ENCODE assay signal across 10 mouse cellular contexts in the genomic region with DNA sequence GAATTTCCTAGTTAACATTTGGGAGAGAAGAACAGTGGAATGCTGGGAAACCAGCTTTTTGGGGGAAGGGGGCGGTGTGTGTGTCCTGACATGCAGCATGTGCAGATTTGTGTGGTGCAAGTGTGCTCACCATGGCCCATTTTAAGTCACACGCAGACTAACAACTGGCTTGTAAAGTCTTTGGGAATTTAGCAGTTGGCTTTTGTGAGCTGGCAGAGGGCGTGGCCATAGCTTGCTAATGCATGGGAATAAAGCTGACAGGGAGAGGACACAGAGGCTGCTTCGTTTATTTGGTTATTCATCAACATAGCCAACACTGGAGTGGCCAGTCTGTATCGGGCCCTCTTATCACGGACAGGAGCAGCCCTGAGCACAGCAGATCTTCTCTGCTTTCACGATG.
DNase-seq lines count a peak whose midpoint lies in the region; ATAC-seq and TF ChIP-seq lines count a peak whose summit lies in the region.
"Had no signal": no experiment of that assay in that cellular context is flagged by ENCODE, and none has a peak within 500 bp of the region (broad histone marks: within the 10 kb centered on the region; RNA-seq: fewer than 3 reads in every experiment).

No protein-coding gene starts in this region.

- no peaks in the 10 kb centered on the region for H3K27me3 ChIP-seq in intestine, embryonic 16.5 days (replicated peaks; ENCODE audit: control insufficient read depth, insufficient read depth, low read length)
- H3K27me3 ChIP-seq in thymus, adult 2 months (ENCODE audit: control insufficient read depth, insufficient read depth, low read length) = no peaks in the 10 kb centered on the region
- H3K27me3 ChIP-seq: midbrain, embryonic 12.5 days had no signal

- H3K9ac ChIP-seq in intestine, embryonic 16.5 days (ENCODE audit: low read depth, low read length) = no peak overlapping the region
- H3K9ac ChIP-seq: midbrain, embryonic 12.5 days had no signal

- H3K4me3 ChIP-seq in layer of hippocampus, adult 2 months = no peak overlapping the region
- H3K4me3 ChIP-seq in intestine, embryonic 16.5 days (ENCODE audit: low read length) = no peak overlapping the region
- H3K4me3 ChIP-seq in thymus, adult 2 months (ENCODE audit: control insufficient read depth, insufficient read depth, low read length) = no peak overlapping the region
- H3K4me3 ChIP-seq: midbrain, embryonic 12.5 days had no signal

- H3K9me3 ChIP-seq in intestine, embryonic 16.5 days (ENCODE audit: control insufficient read depth, low read length) = no peaks in the 10 kb centered on the region
- H3K9me3 ChIP-seq: midbrain, embryonic 12.5 days had no signal

- no peak for TF ChIP-seq CTCF in layer of hippocampus, adult 2 months (conservative IDR thresholded peaks at IDR 0.05)
- TF ChIP-seq CTCF in thymus, adult 2 months (IDR thresholded peaks at IDR 0.05; ENCODE audit: borderline replicate concordance, control insufficient read depth, extremely low read depth, insufficient read depth, low read length, poor library complexity) = no peak

- 46% methylated on average over 7 of the region's 7 CpGs for WGBS in intestine, embryonic 16.5 days
- 24% methylated on average over 7 of the region's 7 CpGs for WGBS in large intestine, adult 2 months
- WGBS in thymus, adult 2 months = 81% methylated on average over 7 of the region's 7 CpGs

- no peaks in the 10 kb centered on the region for H3K4me1 ChIP-seq in intestine, embryonic 16.5 days (ENCODE audit: control insufficient read depth, insufficient read depth, low read length)
- H3K4me1 ChIP-seq in thymus, adult 2 months (replicated peaks; ENCODE audit: control insufficient read depth, insufficient read depth, low read length) = no peaks in the 10 kb centered on the region

- H3K36me3 ChIP-seq in intestine, embryonic 16.5 days (ENCODE audit: control insufficient read depth, insufficient read depth, low read length) = no peaks in the 10 kb centered on the region
- no peaks in the 10 kb centered on the region for H3K36me3 ChIP-seq in thymus, adult 2 months (ENCODE audit: control insufficient read depth, insufficient read depth, low read length)
- H3K36me3 ChIP-seq: midbrain, embryonic 12.5 days had no signal

- ATAC-seq in intestine, embryonic 16.5 days = peak; percentile 56
- ATAC-seq: forebrain, embryonic 14.5 days had no signal

- peak overlapping the region; percentile 24 for H3K4me2 ChIP-seq in intestine, embryonic 16.5 days (ENCODE audit: low read depth, low read length)
- H3K4me2 ChIP-seq: midbrain, embryonic 12.5 days had no signal

- DNase-seq in layer of hippocampus, adult 2 months (ENCODE audit: low spot score in 2 of 2) = no peak
- no peak for DNase-seq in layer of hippocampus, postnatal 14 days (ENCODE audit: low spot score in 2 of 2)
- DNase-seq in ZHBTc4 (ENCODE audit: low read depth, low spot score) = peak; percentile 17
- DNase-seq in large intestine, adult 2 months (ENCODE audit: low read depth, low spot score) = peak; percentile 44
- no peak for DNase-seq in layer of hippocampus, adult 9-10 months (ENCODE audit: low spot score)
- no peak for DNase-seq in thymus, adult 2 months
- DNase-seq in right cerebral cortex, postnatal 36 days (ENCODE audit: low spot score in 2 of 2) = no peak

- no peak for TF ChIP-seq POLR2A in thymus, adult 2 months (IDR thresholded peaks at IDR 0.05; ENCODE audit: control insufficient read depth, extremely low read depth, insufficient read depth, low read length, poor library complexity)

- H3K27ac ChIP-seq in layer of hippocampus, adult 2 months = peak overlapping the region; percentile 4; the same call in 1 of the 2 replicates
- H3K27ac ChIP-seq in intestine, embryonic 16.5 days (ENCODE audit: low read length) = no peak overlapping the region
- no peak overlapping the region for H3K27ac ChIP-seq in thymus, adult 2 months (ENCODE audit: control insufficient read depth, insufficient read depth, low read length)
- H3K27ac ChIP-seq: midbrain, embryonic 12.5 days had no signal

Comparison
In these comparisons a context has a peak if more than half of its experiments do, and no peak if none do; other contexts are left out.
1. DNase-seq: peak in ZHBTc4 (single experiment) and large intestine, adult 2 months (single experiment); none in layer of hippocampus, adult 2 months (0 of 2), layer of hippocampus, postnatal 14 days (0 of 2), layer of hippocampus, adult 9-10 months (single experiment), thymus, adult 2 months (single experiment) and right cerebral cortex, postnatal 36 days (0 of 2).